ENCODE assay signal across 8 mouse cellular contexts in the genomic region with DNA sequence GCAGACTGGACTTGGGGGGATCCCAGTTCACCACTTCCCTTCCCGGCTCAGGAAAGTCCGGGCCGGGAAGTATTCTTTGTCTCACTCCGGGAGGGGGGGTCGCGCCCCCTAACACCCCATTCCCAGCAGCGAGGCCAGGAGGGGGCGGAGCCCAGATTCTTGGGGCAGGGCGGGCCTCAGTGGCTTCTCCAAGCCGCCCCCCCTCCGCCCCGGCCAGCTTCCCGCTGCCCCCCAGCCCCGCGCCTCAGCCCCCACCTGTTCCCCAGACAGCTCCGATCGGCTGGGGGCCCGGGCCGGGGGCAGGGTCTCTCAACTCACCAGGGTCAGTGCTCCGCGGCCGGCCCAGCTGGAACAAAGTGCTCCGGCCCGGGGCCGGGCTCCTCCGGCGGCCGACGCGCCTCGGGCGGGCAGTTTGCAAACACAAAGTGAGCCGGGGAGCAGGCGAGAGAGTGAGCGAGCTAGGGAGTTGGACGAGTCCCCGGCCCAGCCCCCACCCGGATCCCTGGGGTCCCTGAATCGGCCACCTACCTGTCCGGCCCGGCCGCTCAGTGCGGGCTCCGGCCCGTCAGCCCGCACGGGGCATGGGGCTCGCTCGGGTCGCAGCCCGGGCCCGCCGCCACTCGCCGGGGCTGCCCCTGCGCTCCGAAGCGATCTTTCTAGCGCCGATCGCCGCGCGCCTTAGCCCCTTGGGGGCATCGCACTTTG. TPM values are rescaled to one million over a fixed set of nuclear protein-coding genes. Genes with fewer than 3 reads are reported as not detected.
DNase-seq lines count a peak whose midpoint lies in the region; ATAC-seq lines count a peak whose summit lies in the region.

No protein-coding gene starts in this region.

- no peaks in the 10 kb centered on the region for H3K9me3 ChIP-seq in embryonic facial prominence, embryonic 11.5 days (replicated peaks; ENCODE audit: control insufficient read depth, low read length)
- H3K9me3 ChIP-seq in heart, embryonic 15.5 days (replicated peaks), result no peaks in the 10 kb centered on the region

- WGBS in embryonic facial prominence, embryonic 11.5 days, result 0% methylated on average over 64 of the region's 65 CpGs
- 1% methylated on average over 63 of the region's 65 CpGs for WGBS in heart, embryonic 15.5 days

- peak; percentile 42 for ATAC-seq in embryonic facial prominence, embryonic 11.5 days (replicated peaks; ENCODE audit: insufficient number of reproducible peaks, low FRiP score, low TSS enrichment, low read depth)
- peak; percentile 47 for ATAC-seq in heart, embryonic 15.5 days (replicated peaks; ENCODE audit: insufficient number of reproducible peaks, insufficient read depth, low FRiP score, low read depth)
- peak; percentile 16; the same call in 1 of the 2 replicates for ATAC-seq in megakaryocyte, adult 5-6 weeks (ENCODE audit: poor library complexity, severe bottlenecking)

- H3K4me3 ChIP-seq in embryonic facial prominence, embryonic 11.5 days (ENCODE audit: low read depth, low read length), result peak overlapping the region; percentile 92
- peak overlapping the region; percentile 90 for H3K4me3 ChIP-seq in heart, embryonic 15.5 days

- H3K27me3 ChIP-seq in embryonic facial prominence, embryonic 11.5 days (ENCODE audit: control insufficient read depth, insufficient read depth, low read length), result no peaks in the 10 kb centered on the region
- peaks cover 9% of the 10 kb centered on the region for H3K27me3 ChIP-seq in heart, embryonic 15.5 days

- H3K27ac ChIP-seq in embryonic facial prominence, embryonic 11.5 days (replicated peaks; ENCODE audit: low read depth, low read length), result peak overlapping the region; percentile 97
- H3K27ac ChIP-seq in heart, embryonic 15.5 days, result peak overlapping the region; percentile 98

- H3K4me1 ChIP-seq in embryonic facial prominence, embryonic 11.5 days (ENCODE audit: control insufficient read depth, insufficient read depth, low read length), result peaks cover 12% of the 10 kb centered on the region
- H3K4me1 ChIP-seq in heart, embryonic 15.5 days (replicated peaks), result peaks cover 34% of the 10 kb centered on the region

- H3K4me2 ChIP-seq in embryonic facial prominence, embryonic 11.5 days (ENCODE audit: low read depth, low read length), result peak overlapping the region; percentile 93
- H3K4me2 ChIP-seq in heart, embryonic 15.5 days, result peak overlapping the region; percentile 97

- no peaks in the 10 kb centered on the region for H3K36me3 ChIP-seq in embryonic facial prominence, embryonic 11.5 days (replicated peaks; ENCODE audit: control insufficient read depth, insufficient read depth, low read depth, low read length)
- H3K36me3 ChIP-seq in heart, embryonic 15.5 days, result no peaks in the 10 kb centered on the region

- H3K9ac ChIP-seq in embryonic facial prominence, embryonic 11.5 days (replicated peaks; ENCODE audit: low read length), result peak overlapping the region; percentile 96
- peak overlapping the region; percentile 91 for H3K9ac ChIP-seq in heart, embryonic 15.5 days

- DNase-seq in right cerebral cortex, postnatal 4 days, result peak; percentile 37
- DNase-seq in right cerebral cortex, adult 18-20 months, result no peak
- DNase-seq in embryonic facial prominence, embryonic 11.5 days (ENCODE audit: low spot score), result peak; percentile 74
- peak; percentile 60 to 72 for DNase-seq in kidney, postnatal 25 days
- peak; percentile 36 to 50 for DNase-seq in spleen, postnatal 36 days (ENCODE audit: low spot score in 2 of 2)
- no peak for DNase-seq in right cerebral cortex, postnatal 25 days

RNA-seq across cellular contexts. Expression of a gene that starts 0.6 kb away (rescaled TPM):
- 29.0 and 32.4 TPM in 2 replicates for polyA plus RNA-seq in embryonic facial prominence, embryonic 11.5 days (2014; fragmentation: Nextera tagmentation; extraction: Ambion mirVana)
- polyA plus RNA-seq in heart, embryonic 15.5 days (2015; fragmentation: Nextera tagmentation; extraction: Ambion mirVana), result 6.4 and 11.1 TPM in 2 replicates
- 7.1 and 8.8 TPM in 2 replicates for total RNA-seq in megakaryocyte, adult 5-6 weeks (2015)
- 1.1 and 2.2 TPM in 2 replicates for total RNA-seq in megakaryocyte, adult 5-6 weeks (2017)

Comparison
In these comparisons a context has a peak if more than half of its experiments do, and no peak if none do; other contexts are left out.
1. DNase-seq: peak in right cerebral cortex, postnatal 4 days (single experiment), embryonic facial prominence, embryonic 11.5 days (single experiment), kidney, postnatal 25 days (2 of 2) and spleen, postnatal 36 days (2 of 2); none in right cerebral cortex, adult 18-20 months (single experiment) and right cerebral cortex, postnatal 25 days (single experiment).
2. Peak in every context shown above with its lines, with median percentiles within 50 percentile points of each other: ATAC-seq.